Comparison of ENCODE assay signal across 8 mouse cellular contexts in genomic region chrY:43772246-43772645, GRCm38 (mm10).
DNase-seq lines count a peak whose midpoint lies in the region.
"Not testable (repeated sequence)": the region's sequence is repeated elsewhere in the genome, so short reads cannot be mapped to it uniquely, and the experiment has no call there.

No protein-coding gene starts in this region.

- intact Hi-C loops in left cerebral cortex, postnatal 10 days (cut with DNase I) = not testable (repeated sequence)

- DNase-seq in adrenal gland, postnatal 10 days = peak; percentile 0
- peak; percentile 4 to 8 for DNase-seq in frontal cortex, postnatal 10 days (ENCODE audit: low spot score in 2 of 2)
- DNase-seq in heart, adult 8-10 months (ENCODE audit: low spot score) = peak; percentile 2
- DNase-seq in kidney, postnatal 14 days = peak; percentile 1
- peak; percentile 2 to 3 for DNase-seq in left cerebral cortex, postnatal 10 days (ENCODE audit: extremely low spot score in 1 of 2, low spot score in 2 of 2)
- DNase-seq in natural killer cell, adult 2 months (ENCODE audit: low spot score in 2 of 2) = peak; percentile 1 to 3
- peak; percentile 32 for DNase-seq in testis, postnatal 10 days (ENCODE audit: low spot score)
- peak; percentile 16 to 54 for DNase-seq in urinary bladder, postnatal 4 days (ENCODE audit: low spot score in 2 of 2)

Comparison
In these comparisons a context has a peak if more than half of its experiments do, and no peak if none do; other contexts are left out.
1. Peak in every context shown above with its lines: DNase-seq.